Mouse (Mus musculus) spleen, adult 2 months (tissue): ENCODE measurements around the gene Cacna2d3.

Experiments used
- CTCF ChIP-seq: fragments of 200-500 bp; IDR thresholded peaks from 2 replicates; pipeline ENCODE4 v1.5.1; 2011; ENCODE audit warnings: mild to moderate bottlenecking, inconsistent platforms; ENCODE audit not compliant: insufficient read depth, insufficient read length, insufficient replicate concordance; ENCODE audit errors: extremely low read depth
- POLR2A ChIP-seq: fragments of 200-500 bp; IDR thresholded peaks from 2 replicates; pipeline ENCODE4 v1.6.1; 2011; ENCODE audit warnings: low read depth, low read length, inconsistent platforms

- TF ChIP-seq CTCF (no peak), POLR2A (no peak)
These were observed 696.3 kb downstream of the Cacna2d3 start for GRCm38 (mm10) chr14:29025335-29025734.
